Mouse (Mus musculus) lung, postnatal 25 days (tissue): ENCODE results near the gene Tab1.

Experiments used
- DNase-seq: peaks from one replicate; pipeline ENCODE4 v3.0.0; 2022; ENCODE audit warnings: low spot score

Gene Tab1

DNA sequence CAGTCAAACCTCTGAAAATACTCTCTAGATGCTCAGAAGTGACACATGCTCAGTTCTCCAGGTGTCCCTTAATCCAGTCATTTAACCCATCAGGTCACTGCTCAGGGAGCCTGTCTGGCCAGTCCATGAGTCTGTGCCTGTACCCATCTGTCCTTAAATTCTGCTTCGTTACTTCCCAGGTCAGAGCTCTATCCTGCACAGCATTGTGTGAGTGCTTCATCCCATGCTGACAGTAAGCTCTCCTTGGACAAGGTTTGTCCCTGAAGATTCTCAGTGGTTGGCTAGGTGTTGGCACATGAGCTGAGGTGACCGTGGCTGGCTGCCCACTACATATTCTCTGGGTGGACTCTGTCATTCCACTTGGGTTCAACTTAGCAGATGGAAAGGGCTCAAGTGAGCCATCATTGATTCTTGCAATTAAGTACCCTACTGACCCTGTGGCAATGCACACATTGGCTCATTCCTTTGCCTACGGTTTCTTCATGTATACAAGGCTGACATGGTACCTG lies 73.2 kb downstream of the Tab1 start:
- no peak for DNase-seq

DNA sequence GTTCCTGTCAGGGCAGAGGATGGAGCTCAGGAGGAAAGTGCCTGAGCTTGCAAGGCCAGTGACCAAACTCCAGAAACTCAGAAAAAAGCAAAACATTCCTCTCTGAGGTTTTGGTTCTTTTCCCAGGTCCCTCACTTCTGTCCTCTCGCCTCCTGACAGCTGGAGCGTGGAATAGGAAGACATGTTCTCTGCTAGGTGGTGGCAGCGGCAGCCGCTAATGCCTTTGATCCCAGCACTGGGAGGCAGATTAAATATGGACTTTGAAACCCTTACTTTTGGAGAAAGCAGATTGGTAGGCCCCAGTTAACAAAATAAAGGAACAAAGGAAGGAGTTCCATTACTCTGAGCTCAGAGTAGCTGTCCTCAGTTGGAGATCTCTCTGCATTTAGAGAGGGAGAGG lies 75.5 kb downstream of the Tab1 start:
- DNase-seq, result no peak
